19 mouse cellular contexts compared by ENCODE assay signal in the genomic region with DNA sequence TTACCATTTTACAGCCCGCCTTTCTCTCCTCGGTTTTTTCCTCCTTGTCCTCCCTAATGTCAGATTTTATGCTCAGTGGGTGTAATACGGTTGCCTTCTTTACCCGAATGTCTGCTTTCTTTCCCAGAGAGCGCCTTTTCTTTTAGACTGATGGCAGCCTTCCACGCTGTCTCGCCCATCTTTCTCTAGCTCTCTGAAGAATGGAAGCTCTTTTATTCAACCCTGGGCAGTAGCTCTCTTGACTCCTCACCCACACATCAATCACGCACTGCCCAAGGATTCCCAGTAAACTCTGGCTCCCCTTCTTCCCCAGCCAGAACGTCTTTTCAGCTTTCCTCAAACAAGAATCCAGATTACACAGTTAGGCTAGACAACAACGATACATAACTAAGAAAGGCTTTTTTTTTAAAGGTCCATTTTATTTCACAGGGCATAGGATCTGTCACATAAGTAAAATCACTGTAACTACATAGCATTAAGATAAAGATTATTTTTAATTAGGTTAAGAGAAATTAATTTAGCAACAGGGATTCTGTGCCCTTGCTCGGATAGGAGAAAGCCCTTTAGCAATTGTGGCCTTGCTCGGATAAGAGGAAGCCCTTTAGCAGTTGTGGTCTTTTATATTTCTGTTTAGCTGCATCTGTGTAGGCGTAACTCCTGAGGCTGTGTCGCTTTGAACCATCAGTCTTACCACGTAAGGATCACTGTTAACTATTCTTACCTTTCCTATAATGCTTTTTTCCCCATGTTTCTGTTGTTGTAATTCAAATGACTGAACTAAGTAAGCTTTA.
DNase-seq lines count a peak whose midpoint lies in the region; ATAC-seq lines count a peak whose summit lies in the region.
"Had no signal": no experiment of that assay in that cellular context is flagged by ENCODE, and none has a peak within 500 bp of the region (broad histone marks: within the 10 kb centered on the region; RNA-seq: fewer than 3 reads in every experiment).

No protein-coding gene starts in this region.

- H3K4me1 ChIP-seq in hindbrain, embryonic 16.5 days (ENCODE audit: control insufficient read depth, insufficient read depth, low read depth, low read length) = peaks cover 4% of the 10 kb centered on the region; the same call in 1 of the 2 replicates
- peaks cover 3% of the 10 kb centered on the region; the same call in 1 of the 2 replicates for H3K4me1 ChIP-seq in midbrain, embryonic 15.5 days
- 0 out of 2 replicates have a peak, but pooled peaks cover 8% of the 10 kb centered on the region for H3K4me1 ChIP-seq in neural tube, embryonic 15.5 days
- H3K4me1 ChIP-seq: embryonic facial prominence, embryonic 15.5 days; heart, embryonic 12.5 days; limb, embryonic 13.5 days; megakaryocyte, embryonic 14.5 days had no signal

- DNase-seq in left cerebral cortex, postnatal 4 days = peak; percentile 46
- no peak for DNase-seq in left cerebral cortex, postnatal 14 days (ENCODE audit: low spot score in 2 of 2)
- no peak for DNase-seq in heart, postnatal 10 days
- no peak for DNase-seq in urinary bladder, postnatal 14 days (ENCODE audit: low spot score)
- no peak for DNase-seq in spleen, postnatal 4 days (ENCODE audit: low spot score in 2 of 2)
- DNase-seq: adrenal gland, adult 2 months; cerebellum, adult 11-12 months; heart, postnatal 36 days; thymus, adult 18-20 months had no signal

- no peak overlapping the region; the same call in 1 of the 2 replicates for H3K27ac ChIP-seq in hindbrain, embryonic 16.5 days (ENCODE audit: low read depth, low read length)
- no peak overlapping the region for H3K27ac ChIP-seq in midbrain, embryonic 15.5 days
- H3K27ac ChIP-seq in neural tube, embryonic 15.5 days (replicated peaks) = peak overlapping the region; percentile 72
- H3K27ac ChIP-seq: embryonic facial prominence, embryonic 15.5 days; limb, embryonic 13.5 days; liver, embryonic 14.5 days had no signal

- H3K36me3 ChIP-seq in hindbrain, embryonic 16.5 days (ENCODE audit: control insufficient read depth, insufficient read depth, low read length) = no peaks in the 10 kb centered on the region
- no peaks in the 10 kb centered on the region for H3K36me3 ChIP-seq in midbrain, embryonic 15.5 days (replicated peaks)
- H3K36me3 ChIP-seq in neural tube, embryonic 15.5 days = no peaks in the 10 kb centered on the region
- H3K36me3 ChIP-seq: embryonic facial prominence, embryonic 15.5 days; heart, embryonic 12.5 days; limb, embryonic 13.5 days had no signal

- H3K9ac ChIP-seq in hindbrain, embryonic 16.5 days (ENCODE audit: low read depth, low read length) = no peak overlapping the region
- no peak overlapping the region for H3K9ac ChIP-seq in midbrain, embryonic 15.5 days
- no peak overlapping the region for H3K9ac ChIP-seq in neural tube, embryonic 15.5 days (replicated peaks)
- H3K9ac ChIP-seq: embryonic facial prominence, embryonic 15.5 days; heart, embryonic 12.5 days; limb, embryonic 13.5 days; liver, embryonic 14.5 days had no signal

- no peak overlapping the region for H3K4me3 ChIP-seq in hindbrain, embryonic 16.5 days (ENCODE audit: low read length)
- H3K4me3 ChIP-seq in midbrain, embryonic 15.5 days = no peak overlapping the region
- no peak overlapping the region for H3K4me3 ChIP-seq in neural tube, embryonic 15.5 days (replicated peaks)
- H3K4me3 ChIP-seq: embryonic facial prominence, embryonic 15.5 days; heart, embryonic 12.5 days; limb, embryonic 13.5 days; megakaryocyte, embryonic 14.5 days had no signal

- 28% methylated on average over 15 of the region's 15 CpGs for WGBS in hindbrain, embryonic 16.5 days
- 40% methylated on average over 15 of the region's 15 CpGs for WGBS in midbrain, embryonic 15.5 days
- WGBS in neural tube, embryonic 15.5 days = 28% methylated on average over 15 of the region's 15 CpGs

- no peaks in the 10 kb centered on the region for H3K27me3 ChIP-seq in hindbrain, embryonic 16.5 days (replicated peaks; ENCODE audit: control insufficient read depth, insufficient read depth, low read length)
- H3K27me3 ChIP-seq in midbrain, embryonic 15.5 days (replicated peaks) = no peaks in the 10 kb centered on the region
- no peaks in the 10 kb centered on the region; the same call in 1 of the 2 replicates for H3K27me3 ChIP-seq in neural tube, embryonic 15.5 days (replicated peaks)
- H3K27me3 ChIP-seq: embryonic facial prominence, embryonic 15.5 days; heart, embryonic 12.5 days; limb, embryonic 13.5 days had no signal

- no peaks in the 10 kb centered on the region for H3K9me3 ChIP-seq in hindbrain, embryonic 16.5 days (ENCODE audit: control insufficient read depth, low read length)
- no peaks in the 10 kb centered on the region for H3K9me3 ChIP-seq in midbrain, embryonic 15.5 days
- H3K9me3 ChIP-seq in neural tube, embryonic 15.5 days (replicated peaks) = no peaks in the 10 kb centered on the region
- H3K9me3 ChIP-seq: embryonic facial prominence, embryonic 15.5 days; heart, embryonic 12.5 days; limb, embryonic 13.5 days; megakaryocyte, embryonic 14.5 days had no signal

- peak; percentile 92 for ATAC-seq in hindbrain, embryonic 16.5 days
- peak; percentile 54; the same call in 1 of the 2 replicates for ATAC-seq in midbrain, embryonic 15.5 days (replicated peaks)
- peak; percentile 82 for ATAC-seq in neural tube, embryonic 15.5 days (ENCODE audit: low FRiP score)
- ATAC-seq: intestine, postnatal 0 days; lung, postnatal 0 days had no signal

- H3K4me2 ChIP-seq in hindbrain, embryonic 16.5 days (ENCODE audit: low read length) = peak overlapping the region; percentile 31
- peak overlapping the region; percentile 4; the same call in 1 of the 2 replicates for H3K4me2 ChIP-seq in midbrain, embryonic 15.5 days
- H3K4me2 ChIP-seq in neural tube, embryonic 15.5 days = peak overlapping the region; percentile 19
- H3K4me2 ChIP-seq: embryonic facial prominence, embryonic 15.5 days; heart, embryonic 12.5 days; limb, embryonic 13.5 days had no signal

- intact Hi-C loops in left cerebral cortex, postnatal 4 days (cut with DNase I) = no loop called here
- intact Hi-C loops in left cerebral cortex, postnatal 14 days (cut with DNase I) = no loop called here
- intact Hi-C loops in heart, postnatal 10 days (cut with DNase I) = no loop called here
